Mouse (Mus musculus): Measurements from ENCODE around the gene Gtf2ird1. TPM values are rescaled to one million over a fixed set of nuclear protein-coding genes. Genes with fewer than 3 reads are reported as not detected.
"Not testable (repeated sequence)": the region's sequence is repeated elsewhere in the genome, so short reads cannot be mapped to it uniquely, and the experiment has no call there.

Gene Gtf2ird1
- polyA plus RNA-seq, 1 experiment from 2014 or later, result 67.5 TPM

- WGBS, result 66% methylated on average over 10 of the region's 10 CpGs
- H3K4me3 ChIP-seq (ENCODE audit: low read length), result no peak overlapping the region
- no peak overlapping the region for H3K9ac ChIP-seq (ENCODE audit: low read length)
- no peaks in the 10 kb centered on the region for H3K36me3 ChIP-seq (ENCODE audit: control insufficient read depth, insufficient read depth, low read length)
- no peak overlapping the region for H3K4me2 ChIP-seq (ENCODE audit: low read depth, low read length)
- H3K4me1 ChIP-seq (replicated peaks; ENCODE audit: control insufficient read depth, insufficient read depth, low read length), result no peaks in the 10 kb centered on the region
- no peaks in the 10 kb centered on the region for H3K27me3 ChIP-seq (ENCODE audit: control insufficient read depth, insufficient read depth, low read depth, low read length)
- no peak overlapping the region for H3K27ac ChIP-seq (ENCODE audit: low read length)
- ATAC-seq (ENCODE audit: low read depth), result no peak
- no peaks in the 10 kb centered on the region for H3K9me3 ChIP-seq (ENCODE audit: control insufficient read depth, low read length)
Observed at GRCm38 (mm10) chr5:134341321-134341720, 115.2 kb downstream of the Gtf2ird1 start.

- ATAC-seq (ENCODE audit: low read depth), result no peak
- Histone ChIP-seq H3K27me3 (ENCODE audit: control insufficient read depth, insufficient read depth, low read depth, low read length) (no peaks in the 10 kb centered on the region), H3K36me3 (ENCODE audit: control insufficient read depth, insufficient read depth, low read length) (no peaks in the 10 kb centered on the region), H3K27ac (ENCODE audit: low read length) (no peak overlapping the region), H3K4me2 (ENCODE audit: low read depth, low read length) (no peak overlapping the region), H3K9me3 (ENCODE audit: control insufficient read depth, low read length) (no peaks in the 10 kb centered on the region), H3K4me1 (replicated peaks; ENCODE audit: control insufficient read depth, insufficient read depth, low read length) (no peaks in the 10 kb centered on the region), H3K4me3 (ENCODE audit: low read length) (no peak overlapping the region), H3K9ac (ENCODE audit: low read length) (no peak overlapping the region)
- 21% methylated on average over 6 of the region's 6 CpGs for WGBS
Observed at GRCm38 (mm10) chr5:134340101-134340522, 116.4 kb downstream of the Gtf2ird1 start.

- H3K9ac ChIP-seq (ENCODE audit: low read length); H3K4me1 ChIP-seq (replicated peaks; ENCODE audit: control insufficient read depth, insufficient read depth, low read length); H3K9me3 ChIP-seq (ENCODE audit: control insufficient read depth, low read length); H3K27ac ChIP-seq (ENCODE audit: low read length); H3K27me3 ChIP-seq (ENCODE audit: control insufficient read depth, insufficient read depth, low read depth, low read length); H3K4me3 ChIP-seq (ENCODE audit: low read length); ATAC-seq (ENCODE audit: low read depth); H3K4me2 ChIP-seq (ENCODE audit: low read depth, low read length); H3K36me3 ChIP-seq (ENCODE audit: control insufficient read depth, insufficient read depth, low read length): not testable (repeated sequence)
- 46% methylated on average over 2 of the region's 2 CpGs for WGBS
Observed at GRCm38 (mm10) chr5:134337012-134337411, 119.5 kb downstream of the Gtf2ird1 start.

- Histone ChIP-seq H3K27ac (ENCODE audit: low read length) (peak overlapping the region; percentile 55), H3K9ac (ENCODE audit: low read length) (no peak overlapping the region), H3K4me3 (ENCODE audit: low read length) (no peak overlapping the region), H3K9me3 (ENCODE audit: control insufficient read depth, low read length) (no peaks in the 10 kb centered on the region), H3K4me1 (replicated peaks; ENCODE audit: control insufficient read depth, insufficient read depth, low read length) (no peaks in the 10 kb centered on the region), H3K27me3 (ENCODE audit: control insufficient read depth, insufficient read depth, low read depth, low read length) (no peaks in the 10 kb centered on the region), H3K36me3 (ENCODE audit: control insufficient read depth, insufficient read depth, low read length) (no peaks in the 10 kb centered on the region), H3K4me2 (ENCODE audit: low read depth, low read length) (no peak overlapping the region)
- ATAC-seq (ENCODE audit: low read depth), result peak; percentile 49; the same call in 1 of the 2 replicates
- WGBS, result 35% methylated on average over 8 of the region's 8 CpGs
Observed at GRCm38 (mm10) chr5:134332743-134333142, 123.8 kb downstream of the Gtf2ird1 start.

GRCm38 (mm10) chr5:134330082-134330481 is 126.4 kb downstream of the Gtf2ird1 start:
- Histone ChIP-seq H3K9me3 (ENCODE audit: control insufficient read depth, low read length) (no peaks in the 10 kb centered on the region), H3K4me1 (replicated peaks; ENCODE audit: control insufficient read depth, insufficient read depth, low read length) (peaks cover 8% of the 10 kb centered on the region), H3K36me3 (ENCODE audit: control insufficient read depth, insufficient read depth, low read length) (no peaks in the 10 kb centered on the region), H3K27ac (ENCODE audit: low read length) (no peak overlapping the region), H3K4me2 (ENCODE audit: low read depth, low read length) (no peak overlapping the region), H3K4me3 (ENCODE audit: low read length) (no peak overlapping the region), H3K9ac (ENCODE audit: low read length) (no peak overlapping the region), H3K27me3 (ENCODE audit: control insufficient read depth, insufficient read depth, low read depth, low read length) (no peaks in the 10 kb centered on the region)
- ATAC-seq (ENCODE audit: low read depth), result no peak
- 83% methylated on average over 2 of the region's 2 CpGs for WGBS

GRCm38 (mm10) chr5:134329311-134329710 is 127.2 kb downstream of the Gtf2ird1 start:
- H3K9me3 ChIP-seq (ENCODE audit: control insufficient read depth, low read length), result no peaks in the 10 kb centered on the region
- H3K27ac ChIP-seq (ENCODE audit: low read length), result no peak overlapping the region
- no peak for ATAC-seq (ENCODE audit: low read depth)

GRCm38 (mm10) chr5:134328482-134329001 is 128.0 kb downstream of the Gtf2ird1 start:
- Histone ChIP-seq H3K36me3 (ENCODE audit: control insufficient read depth, insufficient read depth, low read length) (no peaks in the 10 kb centered on the region), H3K27ac (ENCODE audit: low read length) (no peak overlapping the region), H3K4me2 (ENCODE audit: low read depth, low read length) (no peak overlapping the region), H3K27me3 (ENCODE audit: control insufficient read depth, insufficient read depth, low read depth, low read length) (no peaks in the 10 kb centered on the region), H3K9me3 (ENCODE audit: control insufficient read depth, low read length) (no peaks in the 10 kb centered on the region), H3K9ac (ENCODE audit: low read length) (no peak overlapping the region), H3K4me1 (replicated peaks; ENCODE audit: control insufficient read depth, insufficient read depth, low read length) (peaks cover 8% of the 10 kb centered on the region), H3K4me3 (ENCODE audit: low read length) (no peak overlapping the region)
- no peak for ATAC-seq (ENCODE audit: low read depth)
- 59% methylated on average over 6 of the region's 6 CpGs for WGBS

More at GRCm38 (mm10) chr5:134329311-134329710, 127.2 kb downstream of the Gtf2ird1 start:
- Histone ChIP-seq H3K27me3 (ENCODE audit: control insufficient read depth, insufficient read depth, low read depth, low read length) (no peaks in the 10 kb centered on the region), H3K4me2 (ENCODE audit: low read depth, low read length) (no peak overlapping the region), H3K4me3 (ENCODE audit: low read length) (no peak overlapping the region), H3K36me3 (ENCODE audit: control insufficient read depth, insufficient read depth, low read length) (no peaks in the 10 kb centered on the region), H3K9ac (ENCODE audit: low read length) (no peak overlapping the region), H3K4me1 (replicated peaks; ENCODE audit: control insufficient read depth, insufficient read depth, low read length) (peaks cover 8% of the 10 kb centered on the region)
- 66% methylated on average over 4 of the region's 4 CpGs for WGBS

- Histone ChIP-seq H3K27me3 (ENCODE audit: control insufficient read depth, insufficient read depth, low read depth, low read length) (no peaks in the 10 kb centered on the region), H3K4me1 (replicated peaks; ENCODE audit: control insufficient read depth, insufficient read depth, low read length) (peaks cover 14% of the 10 kb centered on the region), H3K36me3 (ENCODE audit: control insufficient read depth, insufficient read depth, low read length) (no peaks in the 10 kb centered on the region), H3K4me2 (ENCODE audit: low read depth, low read length) (no peak overlapping the region), H3K9me3 (ENCODE audit: control insufficient read depth, low read length) (no peaks in the 10 kb centered on the region), H3K9ac (ENCODE audit: low read length) (no peak overlapping the region), H3K27ac (ENCODE audit: low read length) (peak overlapping the region; percentile 77), H3K4me3 (ENCODE audit: low read length) (no peak overlapping the region)
- peak; percentile 53; the same call in 1 of the 2 replicates for ATAC-seq (ENCODE audit: low read depth)
- 34% methylated on average over 13 of the region's 13 CpGs for WGBS
Observed at GRCm38 (mm10) chr5:134325856-134326566, 130.5 kb downstream of the Gtf2ird1 start.

- Histone ChIP-seq H3K27me3 (ENCODE audit: control insufficient read depth, insufficient read depth, low read depth, low read length) (no peaks in the 10 kb centered on the region), H3K27ac (ENCODE audit: low read length) (peak overlapping the region; percentile 69), H3K9me3 (ENCODE audit: control insufficient read depth, low read length) (no peaks in the 10 kb centered on the region), H3K36me3 (ENCODE audit: control insufficient read depth, insufficient read depth, low read length) (no peaks in the 10 kb centered on the region), H3K4me1 (replicated peaks; ENCODE audit: control insufficient read depth, insufficient read depth, low read length) (peaks cover 14% of the 10 kb centered on the region), H3K4me2 (ENCODE audit: low read depth, low read length) (no peak overlapping the region), H3K9ac (ENCODE audit: low read length) (no peak overlapping the region), H3K4me3 (ENCODE audit: low read length) (no peak overlapping the region)
- peak; percentile 69 for ATAC-seq (ENCODE audit: low read depth)
- WGBS, result 27% methylated on average over 2 of the region's 2 CpGs
Observed at GRCm38 (mm10) chr5:134323869-134324268, 132.6 kb downstream of the Gtf2ird1 start.
